Mouse (Mus musculus) brain, embryonic 14.5 days (tissue): ENCODE measurements around the gene Il1rl1. TPM values are rescaled to one million over a fixed set of nuclear protein-coding genes. Genes with fewer than 3 reads are reported as not detected.

ENCODE experiments used
- DNase-seq: peaks from one replicate; pipeline ENCODE4 v3.0.0-alpha.2; 2011; ENCODE audit warnings: low read depth
- CTCF ChIP-seq: fragments of 200-500 bp; IDR thresholded peaks from 2 replicates; pipeline ENCODE4 v1.5.1; 2012; ENCODE audit warnings: inconsistent platforms, mild to moderate bottlenecking, moderate library complexity, borderline replicate concordance; ENCODE audit not compliant: insufficient read depth, insufficient read length; ENCODE audit errors: extremely low read depth
- POLR2A ChIP-seq: fragments of 200-500 bp; IDR thresholded peaks from 2 replicates; pipeline ENCODE4 v1.6.1; 2012; ENCODE audit warnings: mild to moderate bottlenecking, inconsistent platforms, borderline replicate concordance; ENCODE audit not compliant: poor library complexity, insufficient read depth, insufficient read length, severe bottlenecking; ENCODE audit errors: extremely low read depth
- polyA plus RNA-seq: library from polyadenylated mRNA; depleted of rRNA; stranded (reverse); fragments of >200 nt; gene quantifications from 2 replicates; pipeline ENCODE4 v1.2.3, GENCODE M21; 2012; rRNA removed

Il1rl1 gene
- polyA plus RNA-seq, 1 experiment: 0.16 TPM

- TF ChIP-seq POLR2A: no peak
- no peak for DNase-seq
Measured at GRCm38 (mm10) chr1:40501126-40501525, 71.8 kb downstream of the Il1rl1 start.

GRCm38 (mm10) chr1:40501546-40502398, 72.4 kb downstream of the Il1rl1 start:
- TF ChIP-seq CTCF: no peak
- TF ChIP-seq POLR2A: no peak

GRCm38 (mm10) chr1:40504548-40504947, 75.2 kb downstream of the Il1rl1 start:
- no peak for TF ChIP-seq CTCF
- no peak for TF ChIP-seq POLR2A
- DNase-seq: no peak

More at GRCm38 (mm10) chr1:40501546-40502398, 72.4 kb downstream of the Il1rl1 start:
- no peak for DNase-seq

Other genes with a start within 250 kb of the Il1rl1 start
- gene Il1r1, start 204.5 kb upstream of the Il1rl1 start, polyA plus RNA-seq: 0.54 and 0.72 TPM in 2 replicates
- 1.2 and 1.5 TPM in 2 replicates for gene Il1rl2, start 105.0 kb upstream of the Il1rl1 start, polyA plus RNA-seq
- gene Il18r1, start 36.0 kb downstream of the Il1rl1 start, polyA plus RNA-seq: 0.03 and 0.05 TPM in 2 replicates
- gene Il18rap, start 85.8 kb downstream of the Il1rl1 start, polyA plus RNA-seq: 0.04 and 0.13 TPM in 2 replicates
- 0.07 and 0.16 TPM in 2 replicates for gene Slc9a4, start 150.5 kb downstream of the Il1rl1 start, polyA plus RNA-seq